Mouse (Mus musculus) cortical plate, adult 2 months (tissue): ENCODE measurements around the gene Gm11541. TPM values are rescaled to one million over a fixed set of nuclear protein-coding genes. Genes with fewer than 3 reads are reported as not detected.
"Not testable (repeated sequence)": the region's sequence is repeated elsewhere in the genome, so short reads cannot be mapped to it uniquely, and the experiment has no call there.

Source experiments
- H3K27ac ChIP-seq: fragments of 200-500 bp; 2 replicates; pipeline ENCODE4 v1.5.1; 2012; ENCODE audit warnings: low read length, control low read depth, inconsistent platforms; ENCODE audit not compliant: insufficient read depth
- H3K4me1 ChIP-seq: fragments of 200-500 bp; 2 replicates; pipeline ENCODE4 v1.6.1; 2011; ENCODE audit warnings: low read length; ENCODE audit not compliant: control insufficient read depth, insufficient read depth
- H3K4me3 ChIP-seq: fragments of 200-500 bp; 2 replicates; pipeline ENCODE4 v1.5.1; 2011; ENCODE audit warnings: mild to moderate bottlenecking, low read length, control low read depth; ENCODE audit not compliant: insufficient read depth
- CTCF ChIP-seq: fragments of 200-500 bp; IDR thresholded peaks from 2 replicates; pipeline ENCODE4 v1.5.1; 2011; ENCODE audit warnings: mild to moderate bottlenecking, control low read depth, low read length; ENCODE audit not compliant: insufficient read depth; ENCODE audit errors: extremely low read depth
- POLR2A ChIP-seq: fragments of 200-500 bp; IDR thresholded peaks from 2 replicates; pipeline ENCODE4 v1.6.1; 2011; ENCODE audit warnings: mild to moderate bottlenecking, low read length, control low read depth; ENCODE audit not compliant: insufficient read depth; ENCODE audit errors: extremely low read depth
- polyA plus RNA-seq: library from polyadenylated mRNA; depleted of rRNA; stranded (reverse); fragments of >200 nt; gene quantifications from 2 replicates; pipeline ENCODE4 v1.2.3, GENCODE M21; 2012; rRNA removed

Gene Gm11541
- polyA plus RNA-seq, 1 experiment = not detected

DNA sequence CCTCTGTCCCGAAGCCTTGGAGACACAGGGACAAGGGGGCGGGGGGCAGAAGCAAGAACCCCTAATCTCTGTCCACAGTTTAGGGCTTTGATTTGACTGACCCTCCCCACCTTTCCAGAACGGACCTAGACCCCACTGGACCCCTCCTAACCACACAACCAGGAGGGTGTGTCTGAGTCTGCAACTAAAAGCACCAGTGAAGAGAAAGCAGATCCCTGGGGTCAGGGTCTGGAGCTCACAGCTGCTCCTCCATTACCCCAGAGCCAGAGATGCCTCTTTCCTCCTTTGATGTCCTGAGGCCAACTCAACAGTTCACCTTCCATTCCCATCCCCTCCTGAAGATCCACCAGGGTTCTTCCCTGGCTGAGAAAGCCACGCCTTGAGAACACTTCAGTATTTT, 28.0 kb downstream of the Gm11541 start:
- TF ChIP-seq POLR2A (no peak), CTCF (no peak)
- Histone ChIP-seq H3K27ac (no peak overlapping the region), H3K4me3 (peak overlapping the region; percentile 54), H3K4me1 (peaks cover 4% of the 10 kb centered on the region; the same call in 1 of the 2 replicates)

- Histone ChIP-seq H3K4me1 (peaks cover 4% of the 10 kb centered on the region; the same call in 1 of the 2 replicates), H3K4me3 (no peak overlapping the region), H3K27ac (no peak overlapping the region)
- TF ChIP-seq POLR2A = no peak
- no peak for TF ChIP-seq CTCF
Measured at GRCm38 (mm10) chr11:94675446-94675845, 28.9 kb downstream of the Gm11541 start.

DNA sequence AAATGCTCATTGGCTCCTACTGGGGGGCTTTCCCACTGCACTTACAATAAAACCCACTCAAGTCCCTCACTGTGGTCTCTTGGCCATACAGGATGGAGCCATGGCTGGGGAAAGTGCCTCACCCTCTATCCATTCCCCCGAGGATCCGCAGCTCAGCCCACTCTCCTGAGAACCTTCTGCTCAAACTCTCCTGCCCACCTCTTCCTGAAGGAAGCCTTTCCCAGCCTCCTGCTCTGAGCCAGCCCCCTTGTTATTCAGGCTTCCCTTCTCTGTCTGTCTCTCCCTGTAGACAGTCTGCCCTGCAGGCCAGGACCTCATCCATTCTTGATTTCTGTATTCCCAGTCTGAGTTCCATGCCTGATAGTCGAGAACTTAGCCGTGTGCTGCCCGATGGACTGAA, 29.3 kb downstream of the Gm11541 start:
- Histone ChIP-seq H3K4me1 (peaks cover 4% of the 10 kb centered on the region; the same call in 1 of the 2 replicates), H3K4me3 (no peak overlapping the region), H3K27ac (no peak overlapping the region)
- no peak for TF ChIP-seq CTCF
- TF ChIP-seq POLR2A = no peak

DNA sequence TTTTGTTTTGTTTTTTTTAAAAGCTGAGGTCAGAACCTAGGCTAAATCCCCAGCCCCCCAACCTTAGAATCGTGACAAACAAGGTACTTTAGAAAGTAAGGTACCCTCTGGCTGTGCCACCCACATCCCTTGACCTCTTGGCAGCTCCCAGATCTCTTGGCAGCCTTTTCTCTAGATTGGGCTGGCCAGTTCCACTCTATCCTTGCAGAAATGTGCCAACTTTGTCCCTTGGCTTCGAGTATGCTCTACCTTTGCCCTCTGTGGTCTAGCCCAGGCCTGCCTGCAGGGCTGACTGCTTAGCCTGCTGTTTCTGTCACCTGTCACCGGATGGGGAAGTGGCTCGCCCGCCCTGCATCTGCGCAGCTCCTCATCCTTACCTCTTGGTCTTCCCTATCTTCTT, 39.0 kb downstream of the Gm11541 start:
- H3K27ac ChIP-seq = no peak overlapping the region
- H3K4me3 ChIP-seq = no peak overlapping the region
- H3K4me1 ChIP-seq = no peaks in the 10 kb centered on the region
- no peak for TF ChIP-seq CTCF
- no peak for TF ChIP-seq POLR2A

DNA sequence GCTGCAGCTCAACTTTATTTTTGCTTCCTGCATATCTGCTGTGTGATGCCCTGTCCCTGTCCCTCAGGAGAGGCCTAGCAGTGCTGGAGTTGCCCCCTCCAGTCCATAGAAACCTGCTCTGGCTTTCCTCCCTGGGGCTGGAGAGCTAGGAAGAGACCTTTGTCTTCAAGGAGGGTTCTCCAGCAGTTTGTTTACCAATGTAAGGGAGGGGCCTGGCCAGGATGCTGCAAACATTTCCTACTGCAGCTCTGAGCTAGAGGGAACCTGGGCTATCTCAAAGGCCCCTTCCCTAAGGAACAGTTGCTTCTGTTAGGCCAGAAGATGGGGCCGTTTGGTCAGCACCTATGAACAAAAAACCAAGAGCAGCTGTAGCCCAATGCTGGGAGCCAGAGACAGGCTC, 43.0 kb downstream of the Gm11541 start:
- TF ChIP-seq CTCF = no peak
- no peak for TF ChIP-seq POLR2A

GRCm38 (mm10) chr11:94653663-94654436, 50.4 kb downstream of the Gm11541 start, which contains the start of the genes Mrpl27 and Eme1:
TSS of gene Mrpl27 (plus strand) at chr11:94653767.
TSS of gene Eme1 (minus strand) at chr11:94653964.
- Histone ChIP-seq H3K4me1 (peaks cover 6% of the 10 kb centered on the region; the same call in 1 of the 2 replicates), H3K4me3 (peak within 1 kb of the TSS; percentile 93), H3K27ac (peak within 1 kb of the TSS; percentile 94)
- TF ChIP-seq POLR2A (peak; percentile 53; the same call in 1 of the 2 replicates), CTCF (no peak)

More for the DNA sequence above, 43.0 kb downstream of the Gm11541 start:
- Histone ChIP-seq H3K4me3 (no peak overlapping the region), H3K27ac (no peak overlapping the region), H3K4me1 (no peaks in the 10 kb centered on the region)

DNA sequence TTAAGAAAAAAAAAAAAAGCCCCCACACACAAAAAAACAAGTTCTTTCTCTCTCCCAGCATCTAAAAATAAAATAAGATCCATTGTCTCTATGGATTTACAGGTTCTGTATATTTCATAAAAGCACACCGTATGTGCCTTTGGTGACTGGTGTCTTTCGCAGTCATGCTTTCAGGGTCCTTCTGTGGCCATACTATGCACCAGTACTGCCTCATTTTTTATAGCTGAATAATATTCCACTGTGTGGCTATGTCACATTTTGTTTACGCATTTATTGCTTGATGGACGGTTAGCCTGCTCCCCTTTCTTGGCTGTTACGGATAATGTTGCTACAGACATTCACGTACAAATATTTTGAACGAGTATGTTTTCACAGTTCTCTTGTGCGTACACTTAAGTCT, 51.3 kb downstream of the Gm11541 start:
- peaks cover 6% of the 10 kb centered on the region; the same call in 1 of the 2 replicates for H3K4me1 ChIP-seq
- no peak overlapping the region for H3K27ac ChIP-seq
- no peak for TF ChIP-seq POLR2A
- no peak for TF ChIP-seq CTCF
- H3K4me3 ChIP-seq = no peak overlapping the region

DNA sequence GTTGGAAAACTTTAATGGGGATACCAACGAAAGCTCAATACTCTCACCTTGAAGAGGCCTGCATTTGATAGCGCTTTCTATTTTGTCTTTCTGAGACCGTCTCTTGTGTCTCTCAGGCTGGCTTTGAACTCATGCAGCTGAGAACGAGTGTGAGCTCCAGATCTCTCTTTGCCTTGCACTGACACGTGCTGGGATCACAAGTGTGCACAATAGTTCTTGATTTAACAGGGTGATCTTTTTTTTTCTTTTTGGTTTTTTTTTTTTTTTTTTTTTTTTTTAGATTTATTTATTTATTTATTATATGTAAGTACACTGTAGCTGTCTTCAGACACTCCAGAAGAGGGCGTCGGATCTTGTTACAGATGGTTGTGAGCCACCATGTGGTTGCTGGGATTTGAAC, 53.1 kb downstream of the Gm11541 start:
- H3K4me1 ChIP-seq, H3K27ac ChIP-seq: not testable (repeated sequence)

DNA sequence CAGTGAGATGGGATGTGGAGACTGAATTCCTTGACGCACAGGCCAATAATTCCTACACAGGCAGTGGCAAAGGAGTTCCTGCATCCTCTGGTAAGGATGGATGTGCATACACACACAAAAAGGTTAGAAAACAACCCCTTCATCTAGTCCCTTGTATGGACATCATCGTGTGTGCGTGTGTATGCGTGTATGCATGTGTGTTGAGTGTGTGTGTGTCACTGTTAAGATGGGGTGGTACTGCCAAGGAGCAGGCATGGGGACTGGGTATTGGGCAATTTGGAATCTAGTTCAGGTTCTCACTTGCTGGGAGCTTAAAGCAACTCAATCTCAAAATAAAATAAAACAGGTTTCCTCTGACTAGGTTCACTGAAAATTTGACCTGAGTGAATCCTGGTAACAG, 57.8 kb downstream of the Gm11541 start:
- Histone ChIP-seq H3K4me3 (no peak overlapping the region), H3K4me1 (no peaks in the 10 kb centered on the region), H3K27ac (no peak overlapping the region)
- no peak for TF ChIP-seq POLR2A

More for the DNA sequence above, 53.1 kb downstream of the Gm11541 start:
- not testable (repeated sequence) for H3K4me3 ChIP-seq

Other genes with a start within 250 kb of the Gm11541 start
- gene Cacna1g, start 230.3 kb downstream of the Gm11541 start, polyA plus RNA-seq = 137 and 159 TPM in 2 replicates
- 0.15 and 0.25 TPM in 2 replicates for gene Spata20, start 218.3 kb downstream of the Gm11541 start, polyA plus RNA-seq
- gene Epn3, start 204.5 kb downstream of the Gm11541 start, polyA plus RNA-seq = 0.76 and 0.98 TPM in 2 replicates
- 2.4 and 2.5 TPM in 2 replicates for gene Mycbpap, start 182.8 kb downstream of the Gm11541 start, polyA plus RNA-seq
- gene Rsad1, start 155.2 kb downstream of the Gm11541 start, polyA plus RNA-seq = 16.9 and 18.3 TPM in 2 replicates
- gene Chad, start 139.5 kb downstream of the Gm11541 start, polyA plus RNA-seq = 0.08 and 0.15 TPM in 2 replicates
- gene Acsf2, start 102.6 kb downstream of the Gm11541 start, polyA plus RNA-seq = 15.2 and 15.8 TPM in 2 replicates
- 70.9 and 71.8 TPM in 2 replicates for gene Lrrc59, start 74.7 kb downstream of the Gm11541 start, polyA plus RNA-seq
- gene Mrpl27, start 50.7 kb downstream of the Gm11541 start, polyA plus RNA-seq = 122 and 130 TPM in 2 replicates
- 0.17 TPM in 2 replicates for gene Eme1, start 50.5 kb downstream of the Gm11541 start, polyA plus RNA-seq
- 21.2 and 22.3 TPM in 2 replicates for gene Xylt2, start 27.0 kb downstream of the Gm11541 start, polyA plus RNA-seq
- gene Cdc34b, start 37.3 kb upstream of the Gm11541 start, polyA plus RNA-seq = 0.08 and 0.13 TPM in 2 replicates
- gene Tmem92, start 78.2 kb upstream of the Gm11541 start, polyA plus RNA-seq = not detected in 2 replicates
- gene Col1a1, start 231.7 kb upstream of the Gm11541 start, polyA plus RNA-seq = 4.3 and 4.9 TPM in 2 replicates